Mouse (Mus musculus) heart, embryonic 11.5 days (tissue): ENCODE results near the gene Ercc6. TPM values are rescaled to one million over a fixed set of nuclear protein-coding genes. Genes with fewer than 3 reads are reported as not detected.

Experiments used
- ATAC-seq: fragments of 200-750 bp; cut with Nextera tagmentation; replicated peaks from 2 replicates; pipeline ENCODE4 v1.8.0; 2017; ENCODE audit warnings: moderate library complexity; ENCODE audit not compliant: insufficient number of reproducible peaks, low FRiP score, low TSS enrichment
- H3K27ac ChIP-seq: fragments of 300-500 bp; sonication (generic); 2 replicates; pipeline ENCODE4 v1.5.1; 2014; ENCODE audit warnings: mild to moderate bottlenecking, low read depth, low read length
- H3K27me3 ChIP-seq: fragments of 300-500 bp; sonication (generic); 2 replicates; pipeline ENCODE4 v1.6.1; 2014; ENCODE audit warnings: mild to moderate bottlenecking, low read length, mixed read lengths; ENCODE audit not compliant: control insufficient read depth, insufficient read depth
- H3K36me3 ChIP-seq: fragments of 300-500 bp; sonication (generic); 2 replicates; pipeline ENCODE4 v1.6.1; 2014; ENCODE audit warnings: mild to moderate bottlenecking, low read length, moderate library complexity, mixed read lengths; ENCODE audit not compliant: control insufficient read depth, insufficient read depth
- H3K4me1 ChIP-seq: fragments of 300-500 bp; sonication (generic); 2 replicates; pipeline ENCODE4 v1.6.1; 2014; ENCODE audit warnings: low read length; ENCODE audit not compliant: control insufficient read depth, insufficient read depth
- H3K4me2 ChIP-seq: fragments of 300-500 bp; sonication (generic); 2 replicates; pipeline ENCODE4 v1.6.1; 2014; ENCODE audit warnings: mild to moderate bottlenecking, moderate library complexity
- H3K4me3 ChIP-seq: fragments of 300-500 bp; sonication (generic); 2 replicates; pipeline ENCODE4 v1.5.1; 2014; ENCODE audit warnings: low read depth, low read length
- H3K9ac ChIP-seq: fragments of 300-500 bp; sonication (generic); 2 replicates; pipeline ENCODE4 v1.6.1; 2014; ENCODE audit warnings: mild to moderate bottlenecking, low read depth, low read length, moderate library complexity
- H3K9me3 ChIP-seq: fragments of 300-500 bp; sonication (generic); replicated peaks from 2 replicates; pipeline ENCODE4 v1.6.1; 2016; ENCODE audit warnings: low read length; ENCODE audit not compliant: control insufficient read depth
- WGBS: fragments of 180-500 bp; shearing (Covaris S2); extraction: QIAGEN DNeasy Blood & Tissue Kit; methylation state at CpG from one replicate; pipeline ENCODE4 v1.1.7; 2014; ENCODE audit not compliant: insufficient replicate concordance; 5-methylcytosine and 5-hydroxymethylcytosine counted together
- polyA plus RNA-seq: library from polyadenylated mRNA; unstranded; fragments of >200 nt; fragmentation: Nextera tagmentation; extraction: Ambion mirVana; gene quantifications from 2 replicates; pipeline ENCODE4 v1.2.1, GENCODE M21; 2014

Ercc6 gene
- 14.7 and 17.3 TPM in 2 replicates for polyA plus RNA-seq

GRCm38 (mm10) chr14:32513336-32514032, at the start of gene Ercc6:
TSS of gene Ercc6 (plus strand) at chr14:32513521.
- Histone ChIP-seq H3K4me3 (peak within 1 kb of the TSS; percentile 87), H3K27me3 (no peaks in the 10 kb centered on the region), H3K27ac (peak within 1 kb of the TSS; percentile 69; the same call in 1 of the 2 replicates), H3K36me3 (peaks cover 8% of the 10 kb centered on the region; the same call in 1 of the 2 replicates), H3K4me2 (peak within 1 kb of the TSS; percentile 59), H3K4me1 (peaks cover 7% of the 10 kb centered on the region; the same call in 1 of the 2 replicates), H3K9ac (peak within 1 kb of the TSS; percentile 80), H3K9me3 (no peaks in the 10 kb centered on the region)
- WGBS = under 1% methylated on average over 62 of the region's 62 CpGs
- peak; percentile 90 for ATAC-seq

DNA sequence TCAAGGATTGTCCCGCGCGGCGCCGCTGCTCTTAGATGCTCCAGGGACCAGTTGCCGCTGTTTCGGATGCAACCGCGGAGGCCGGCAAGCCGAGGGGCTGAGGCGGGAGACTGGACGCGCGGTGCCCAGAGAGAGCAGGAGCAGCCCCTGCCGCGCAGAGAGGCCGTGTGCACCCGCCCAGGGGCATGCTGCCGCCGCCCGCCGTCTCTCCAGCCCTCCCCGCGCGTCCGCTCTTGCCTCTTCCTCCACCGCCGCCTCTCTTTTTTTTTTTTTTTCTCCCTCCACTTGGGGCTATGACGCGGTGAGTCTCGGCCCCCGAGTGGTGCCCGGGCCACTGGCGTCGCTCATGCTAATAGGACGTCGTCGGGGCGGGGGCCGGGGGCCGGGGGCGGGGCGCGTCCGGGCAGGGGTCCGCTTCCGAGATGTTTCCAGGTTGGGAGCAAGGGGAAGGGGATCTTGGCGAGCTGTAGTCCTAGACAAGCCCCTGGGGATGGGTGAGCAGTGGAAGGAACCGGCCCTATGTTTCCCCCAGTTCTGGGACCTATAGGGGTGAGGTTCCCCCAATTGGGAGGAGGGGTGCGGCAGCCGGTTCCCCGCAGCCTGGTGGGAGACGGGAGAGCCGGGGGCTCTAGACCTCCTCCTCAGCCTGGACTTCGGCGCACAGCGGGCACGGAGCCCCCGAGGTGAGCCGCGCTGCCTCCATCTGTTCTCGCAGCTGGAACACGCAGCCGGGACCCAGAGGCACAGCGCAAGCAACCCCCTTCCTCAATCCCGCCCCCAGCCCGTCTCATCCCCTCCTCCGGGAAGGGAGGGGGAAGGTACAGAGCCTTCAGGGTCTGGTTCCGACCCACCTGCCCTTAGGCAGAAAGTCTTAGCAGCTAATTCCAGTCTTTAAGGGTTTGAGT, 48.5 kb upstream of the Ercc6 start, which contains the start of gene Slc18a3:
Gene Slc18a3, minus strand, starts transcription at position 250 of the 905 bp plus-strand sequence.
- ATAC-seq = no peak

DNA sequence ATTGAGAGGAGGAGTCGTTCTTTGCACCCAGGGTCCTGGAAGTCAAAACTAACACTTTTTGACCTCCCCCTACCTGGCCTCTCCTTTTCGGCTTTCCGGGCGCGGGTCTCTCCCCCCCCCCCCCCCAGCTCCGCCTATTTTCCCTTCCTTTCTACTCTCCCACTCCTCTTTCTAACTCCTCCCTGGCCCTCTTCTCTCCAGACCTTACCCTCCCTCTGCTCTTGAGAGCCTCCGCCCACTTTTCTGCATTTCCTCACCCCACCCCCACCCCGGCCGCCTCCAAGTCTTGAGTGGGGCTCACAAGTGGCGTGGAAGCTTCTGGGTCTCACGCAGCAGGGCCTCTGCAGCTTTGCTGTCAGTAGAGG, 47.8 kb upstream of the Ercc6 start:
- no peaks in the 10 kb centered on the region for H3K36me3 ChIP-seq
- H3K9me3 ChIP-seq = no peaks in the 10 kb centered on the region
- peak overlapping the region; percentile 38; the same call in 1 of the 2 replicates for H3K4me3 ChIP-seq
- peaks cover 6% of the 10 kb centered on the region; the same call in 1 of the 2 replicates for H3K4me1 ChIP-seq
- H3K9ac ChIP-seq = no peak overlapping the region
- ATAC-seq = no peak
- H3K4me2 ChIP-seq = no peak overlapping the region; the same call in 1 of the 2 replicates
- peaks cover 70% of the 10 kb centered on the region for H3K27me3 ChIP-seq
- under 1% methylated on average over 6 of the region's 11 CpGs for WGBS
- H3K27ac ChIP-seq = no peak overlapping the region

More for the DNA sequence above, 48.5 kb upstream of the Ercc6 start, which contains the start of gene Slc18a3:
- WGBS = under 1% methylated on average over 66 of the region's 70 CpGs
- Histone ChIP-seq H3K4me2 (peak within 1 kb of the TSS; percentile 69), H3K4me3 (peak within 1 kb of the TSS; percentile 38), H3K4me1 (peaks cover 6% of the 10 kb centered on the region; the same call in 1 of the 2 replicates), H3K27me3 (peaks cover 76% of the 10 kb centered on the region), H3K27ac (no peak within 1 kb of the TSS), H3K36me3 (no peaks in the 10 kb centered on the region), H3K9ac (no peak within 1 kb of the TSS), H3K9me3 (no peaks in the 10 kb centered on the region)

GRCm38 (mm10) chr14:32465889-32466288, 47.4 kb upstream of the Ercc6 start, which contains the start of gene Chat:
TSS of gene Chat (minus strand) at chr14:32465989.
- H3K9me3 ChIP-seq = no peaks in the 10 kb centered on the region
- peak within 1 kb of the TSS; percentile 38 for H3K4me3 ChIP-seq
- H3K9ac ChIP-seq = no peak within 1 kb of the TSS
- peaks cover 6% of the 10 kb centered on the region; the same call in 1 of the 2 replicates for H3K4me1 ChIP-seq
- WGBS = 11% methylated on average over 13 of the region's 13 CpGs
- H3K27ac ChIP-seq = no peak within 1 kb of the TSS
- H3K36me3 ChIP-seq = no peaks in the 10 kb centered on the region
- H3K4me2 ChIP-seq = peak within 1 kb of the TSS; percentile 69
- H3K27me3 ChIP-seq = peaks cover 66% of the 10 kb centered on the region
- ATAC-seq = no peak

- no peak overlapping the region for H3K4me2 ChIP-seq
- H3K27me3 ChIP-seq = peaks cover 49% of the 10 kb centered on the region
- H3K9ac ChIP-seq = no peak overlapping the region
- 6% methylated on average over 5 of the region's 5 CpGs for WGBS
- no peak for ATAC-seq
- no peak overlapping the region for H3K4me3 ChIP-seq
- peaks cover 6% of the 10 kb centered on the region; the same call in 1 of the 2 replicates for H3K4me1 ChIP-seq
- no peaks in the 10 kb centered on the region for H3K36me3 ChIP-seq
- no peak overlapping the region for H3K27ac ChIP-seq
- no peaks in the 10 kb centered on the region for H3K9me3 ChIP-seq
These were observed 45.7 kb upstream of the Ercc6 start for GRCm38 (mm10) chr14:32467606-32468005.

GRCm38 (mm10) chr14:32472996-32473395, 40.3 kb upstream of the Ercc6 start:
- Histone ChIP-seq H3K4me2 (no peak overlapping the region), H3K27me3 (peaks cover 2% of the 10 kb centered on the region; the same call in 1 of the 2 replicates), H3K36me3 (no peaks in the 10 kb centered on the region), H3K9ac (no peak overlapping the region), H3K27ac (no peak overlapping the region), H3K4me1 (no peaks in the 10 kb centered on the region), H3K9me3 (no peaks in the 10 kb centered on the region), H3K4me3 (no peak overlapping the region)
- no peak for ATAC-seq
- whole genome bisulfite sequencing = 10% methylated on average over 4 of the region's 4 CpGs

DNA sequence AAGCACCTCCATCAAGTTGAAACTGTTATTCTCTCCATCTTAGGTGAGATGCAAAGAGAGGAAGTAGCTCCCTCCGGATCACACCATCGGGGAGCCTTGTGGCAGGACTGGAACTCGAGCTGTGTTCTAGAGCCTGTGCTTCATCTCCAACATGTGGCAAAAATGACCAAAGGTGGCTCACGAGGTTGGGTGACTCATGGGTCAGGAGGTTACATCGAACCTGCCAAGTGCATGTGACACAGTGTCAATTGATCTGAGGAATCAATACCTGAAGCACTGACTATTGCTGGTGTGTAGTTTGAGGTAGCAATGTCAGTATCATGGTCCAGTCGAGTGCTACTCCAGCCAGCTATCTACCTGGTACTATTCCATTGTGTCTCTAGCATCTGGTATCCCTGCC, 36.8 kb upstream of the Ercc6 start:
- 70% methylated on average over 6 of the region's 6 CpGs for WGBS
- no peak for ATAC-seq
- H3K4me2 ChIP-seq = no peak overlapping the region

DNA sequence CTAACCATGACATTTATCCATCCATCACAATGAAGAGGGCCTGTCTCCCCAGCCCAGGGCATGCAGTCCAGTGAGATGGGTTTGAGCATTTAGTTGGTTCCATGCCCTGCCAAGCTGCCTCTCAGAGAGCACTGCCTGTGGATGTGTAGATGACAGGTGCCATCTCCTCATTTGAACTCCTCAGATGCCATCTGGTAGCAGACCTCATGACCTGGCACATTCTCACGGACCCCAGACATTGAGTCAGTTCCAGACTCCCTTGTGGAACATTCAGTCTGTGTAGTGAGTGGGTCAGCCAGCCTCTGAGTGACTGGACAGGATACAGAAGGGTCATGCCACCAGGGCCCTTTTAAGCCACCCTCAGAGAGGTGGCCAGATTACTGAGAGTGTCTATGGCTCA, 35.7 kb upstream of the Ercc6 start:
- 53% methylated on average over 1 of the region's 1 CpGs for WGBS
- H3K27me3 ChIP-seq = peaks cover 2% of the 10 kb centered on the region; the same call in 1 of the 2 replicates
- H3K4me3 ChIP-seq = no peak overlapping the region
- no peak overlapping the region for H3K4me2 ChIP-seq
- H3K27ac ChIP-seq = no peak overlapping the region
- H3K4me1 ChIP-seq = no peaks in the 10 kb centered on the region
- no peaks in the 10 kb centered on the region for H3K36me3 ChIP-seq
- ATAC-seq = no peak
- no peak overlapping the region for H3K9ac ChIP-seq
- H3K9me3 ChIP-seq = no peaks in the 10 kb centered on the region

More for the DNA sequence above, 36.8 kb upstream of the Ercc6 start:
- H3K9me3 ChIP-seq = no peaks in the 10 kb centered on the region
- 0 out of 2 replicates have a peak, but pooled peaks cover 2% of the 10 kb centered on the region for H3K27me3 ChIP-seq
- H3K9ac ChIP-seq = no peak overlapping the region
- H3K4me3 ChIP-seq = no peak overlapping the region
- H3K36me3 ChIP-seq = no peaks in the 10 kb centered on the region
- no peak overlapping the region for H3K27ac ChIP-seq
- H3K4me1 ChIP-seq = no peaks in the 10 kb centered on the region
